Mouse (Mus musculus) liver, embryonic 14.5 days (tissue): ENCODE results near the gene Atp6ap2. TPM values are rescaled to one million over a fixed set of nuclear protein-coding genes. Genes with fewer than 3 reads are reported as not detected.
"Not testable (repeated sequence)": the region's sequence is repeated elsewhere in the genome, so short reads cannot be mapped to it uniquely, and the experiment has no call there.

Source experiments
- ATAC-seq: fragments of 200-750 bp; cut with Nextera tagmentation; 2 replicates; pipeline ENCODE4 v1.8.0; 2017; ENCODE audit warnings: moderate number of reproducible peaks, mild to moderate bottlenecking, moderate library complexity; ENCODE audit not compliant: insufficient read depth
- DNase-seq, 3 experiments: peaks; one replicate each; pipeline ENCODE4 v3.0.0-alpha.2; 2012 to 2013; ENCODE audit warnings: low read depth in 3 of 3, low spot score in 3 of 3
- H3K27ac ChIP-seq: fragments of 300-500 bp; sonication (generic); 2 replicates; pipeline ENCODE4 v1.5.1; 2014; ENCODE audit warnings: moderate library complexity, mild to moderate bottlenecking, control low read depth, inconsistent platforms
- H3K27me3 ChIP-seq: fragments of 300-500 bp; sonication (generic); 2 replicates; pipeline ENCODE4 v1.6.1; 2014; ENCODE audit warnings: mild to moderate bottlenecking, low read length, moderate library complexity; ENCODE audit not compliant: control insufficient read depth, insufficient read depth
- H3K36me3 ChIP-seq: fragments of 300-500 bp; sonication (generic); replicated peaks from 2 replicates; pipeline ENCODE4 v1.6.1; 2014; ENCODE audit warnings: low read depth; ENCODE audit not compliant: control insufficient read depth, insufficient read depth
- H3K4me1 ChIP-seq, 2 experiments: fragments of 200-500 bp in 1 of 2; fragments of 300-500 bp in 1 of 2; sonication (generic) in 1 of 2; replicated peaks; 2 replicates each; pipeline ENCODE4 v1.6.1; 2012 to 2014; ENCODE audit warnings: antibody characterized with exemption in 1 of 2, inconsistent platforms in 1 of 2, low read length in 1 of 2; ENCODE audit not compliant: control insufficient read depth in 2 of 2, insufficient read depth in 2 of 2
- H3K4me2 ChIP-seq: fragments of 300-500 bp; sonication (generic); 2 replicates; pipeline ENCODE4 v1.6.1; 2014; ENCODE audit warnings: low read depth, mild to moderate bottlenecking, control low read depth, moderate library complexity
- H3K4me3 ChIP-seq, 2 experiments: fragments of 200-500 bp in 1 of 2; fragments of 300-500 bp in 1 of 2; sonication (generic) in 1 of 2; 2 replicates each; pipeline ENCODE4 v1.5.1; 2012 to 2014; ENCODE audit warnings: low read depth in 2 of 2, low read length in 2 of 2, mild to moderate bottlenecking in 2 of 2, control low read depth in 1 of 2, inconsistent platforms in 1 of 2, moderate library complexity in 1 of 2; ENCODE audit not compliant: insufficient read depth in 1 of 2
- H3K9ac ChIP-seq: fragments of 300-500 bp; sonication (generic); replicated peaks from 2 replicates; pipeline ENCODE4 v1.6.1; 2014; ENCODE audit warnings: mild to moderate bottlenecking, control low read depth, moderate library complexity
- H3K9me3 ChIP-seq: fragments of 300-500 bp; sonication (generic); 2 replicates; pipeline ENCODE4 v1.6.1; 2016; ENCODE audit warnings: low read length, mixed read lengths; ENCODE audit not compliant: control insufficient read depth
- CTCF ChIP-seq: IDR thresholded peaks from 2 replicates; pipeline ENCODE4 v1.5.1; 2016; ENCODE audit warnings: antibody characterized with exemption, low read depth, control low read depth
- EP300 ChIP-seq: IDR thresholded peaks from 2 replicates; pipeline ENCODE4 v1.6.1; 2016; ENCODE audit warnings: antibody characterized with exemption, low read depth
- WGBS: fragments of 180-500 bp; shearing (Covaris S2); extraction: QIAGEN DNeasy Blood & Tissue Kit; methylation state at CpG from one replicate; pipeline ENCODE4 v1.1.7; 2014; ENCODE audit not compliant: insufficient replicate concordance; 5-methylcytosine and 5-hydroxymethylcytosine counted together
- polyA plus RNA-seq, 2 experiments: library from polyadenylated mRNA; depleted of rRNA in 1 of 2; stranded (reverse) in 1 of 2; unstranded in 1 of 2; fragments of >200 nt; fragmentation: Nextera tagmentation in 1 of 2; extraction: Ambion mirVana in 1 of 2; gene quantifications; 2 replicates each; pipeline versions ENCODE4 v1.2.1 to v1.2.3; 2012 to 2014

The Atp6ap2 gene
- polyA plus RNA-seq, 2 experiments: 18.4 to 54.9 TPM

- Histone ChIP-seq H3K9ac (no peak overlapping the region), H3K36me3 (no peaks in the 10 kb centered on the region), H3K4me2 (no peak overlapping the region), H3K9me3 (no peaks in the 10 kb centered on the region), H3K4me3 (no peak overlapping the region), H3K27ac (no peak overlapping the region), H3K4me1 (peaks cover 0 to 5% of the 10 kb centered on the region in 2 experiments; a peak in 3 of 4 replicates), H3K27me3 (no peaks in the 10 kb centered on the region)
- peak; percentile 55 for ATAC-seq
- no peak for DNase-seq
- WGBS: 60% methylated on average over 5 of the region's 5 CpGs
- no peak for TF ChIP-seq CTCF
- no peak for TF ChIP-seq EP300
Measured at GRCm38 (mm10) chrX:12593824-12594223, 6.2 kb downstream of the Atp6ap2 start.

GRCm38 (mm10) chrX:12610541-12610940, 22.9 kb downstream of the Atp6ap2 start:
- DNase-seq: not testable (repeated sequence)

DNA sequence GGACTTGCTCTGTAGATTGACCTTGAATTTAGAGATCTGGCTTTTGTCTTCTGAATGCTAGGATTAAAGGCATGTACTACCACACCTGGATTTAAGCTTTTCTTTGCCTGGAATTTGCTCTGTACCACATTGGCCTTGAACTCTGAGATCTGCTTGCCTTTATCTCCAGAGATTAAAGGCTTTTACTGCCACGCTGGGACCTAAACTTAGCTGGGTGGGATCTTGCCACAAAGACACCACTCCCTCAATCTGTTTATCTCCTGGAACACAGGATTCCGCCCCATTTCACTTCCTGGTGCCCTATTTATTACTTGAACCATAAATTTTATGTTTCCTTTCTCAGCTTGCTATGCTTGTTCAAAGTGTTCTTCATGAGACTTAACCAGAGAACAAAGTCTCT, 23.6 kb downstream of the Atp6ap2 start:
- no peaks in the 10 kb centered on the region for H3K9me3 ChIP-seq
- peaks cover 0 to 2% of the 10 kb centered on the region in 2 experiments; a peak in 1 of 4 replicates for H3K4me1 ChIP-seq
- WGBS: 14% methylated on average over 2 of the region's 2 CpGs
- no peak for DNase-seq
- no peak overlapping the region for H3K9ac ChIP-seq
- H3K27ac ChIP-seq: no peak overlapping the region
- ATAC-seq: no peak
- no peaks in the 10 kb centered on the region; the same call in 1 of the 2 replicates for H3K36me3 ChIP-seq
- H3K4me2 ChIP-seq: no peak overlapping the region
- no peaks in the 10 kb centered on the region for H3K27me3 ChIP-seq
- no peak overlapping the region for H3K4me3 ChIP-seq
- TF ChIP-seq CTCF: no peak
- no peak for TF ChIP-seq EP300

More at GRCm38 (mm10) chrX:12610541-12610940, 22.9 kb downstream of the Atp6ap2 start:
- ATAC-seq, H3K9ac ChIP-seq, H3K4me1 ChIP-seq, H3K27me3 ChIP-seq, H3K27ac ChIP-seq, H3K4me2 ChIP-seq, H3K9me3 ChIP-seq, H3K36me3 ChIP-seq, H3K4me3 ChIP-seq: not testable (repeated sequence)

DNA sequence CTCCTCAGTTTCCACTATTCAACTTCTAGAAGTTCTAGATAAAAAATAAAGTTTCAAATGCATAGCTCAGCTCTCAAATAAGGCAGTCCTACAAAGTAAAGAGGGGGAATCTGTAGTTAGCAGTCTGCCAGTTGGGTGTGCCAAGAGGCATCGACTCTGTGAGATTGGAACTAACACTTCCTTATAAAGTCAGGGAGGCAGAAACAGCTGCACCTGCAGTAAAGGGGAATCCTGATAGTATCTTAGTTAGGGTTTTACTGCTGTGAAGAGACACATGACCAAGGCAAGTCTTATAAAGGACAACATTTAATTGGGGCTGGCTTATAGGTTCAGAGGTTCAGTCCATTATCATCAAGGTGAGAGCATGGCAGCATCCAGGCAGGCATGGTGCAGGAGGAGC, 24.8 kb downstream of the Atp6ap2 start:
- not testable (repeated sequence) for DNase-seq, H3K4me1 ChIP-seq, H3K4me3 ChIP-seq, H3K27ac ChIP-seq, H3K9me3 ChIP-seq, H3K36me3 ChIP-seq, H3K4me2 ChIP-seq, H3K27me3 ChIP-seq, ATAC-seq, H3K9ac ChIP-seq
- 72% methylated on average over 1 of the region's 1 CpGs for WGBS

DNA sequence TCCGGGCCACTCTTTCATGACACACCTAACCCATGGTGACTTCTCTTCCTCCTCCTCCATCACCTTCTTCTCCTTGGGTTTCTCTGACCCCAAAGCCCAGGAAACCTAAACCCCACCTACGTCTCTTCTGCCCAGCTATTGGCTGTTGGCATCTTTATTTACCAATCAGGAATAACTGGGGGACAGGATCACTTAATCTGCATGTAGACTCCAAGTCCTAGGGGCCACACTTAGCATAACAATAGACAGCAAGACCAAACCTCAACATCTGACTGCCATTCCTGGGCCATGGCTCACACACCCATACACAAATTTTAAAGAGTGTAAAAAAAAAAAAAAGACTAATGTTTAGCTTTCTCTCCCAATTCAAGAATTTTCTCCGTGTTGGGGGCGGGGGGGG, 37.5 kb downstream of the Atp6ap2 start:
- Histone ChIP-seq H3K4me3 (no peak overlapping the region), H3K27ac (no peak overlapping the region), H3K9ac (no peak overlapping the region), H3K27me3 (no peaks in the 10 kb centered on the region), H3K4me1 (no peaks in the 10 kb centered on the region), H3K9me3 (no peaks in the 10 kb centered on the region), H3K36me3 (no peaks in the 10 kb centered on the region), H3K4me2 (no peak overlapping the region)
- DNase-seq (no peak), ATAC-seq (no peak)
- TF ChIP-seq CTCF (no peak), EP300 (no peak)
- 47% methylated on average over 3 of the region's 4 CpGs for WGBS

DNA sequence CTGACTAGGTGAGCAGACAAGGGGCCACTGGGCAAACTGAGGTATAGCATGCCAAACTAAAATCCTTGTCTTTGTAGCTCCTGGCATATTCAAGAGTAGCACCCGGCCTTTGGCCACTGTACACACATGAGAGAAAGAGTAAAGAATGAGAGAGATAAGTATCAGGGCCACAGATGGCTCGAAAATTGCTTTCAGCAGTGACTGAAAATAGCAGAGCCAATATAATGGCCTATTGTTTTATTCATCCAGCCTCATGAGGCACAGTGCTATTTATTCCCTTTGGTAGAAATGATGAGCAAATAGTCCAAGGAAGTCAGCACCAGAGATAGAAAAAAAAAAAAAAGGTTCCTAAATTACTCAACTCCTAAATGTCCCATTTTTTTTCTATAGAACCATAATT, 57.4 kb downstream of the Atp6ap2 start:
- Histone ChIP-seq H3K9ac (no peak overlapping the region), H3K4me3 (no peak overlapping the region), H3K27me3 (no peaks in the 10 kb centered on the region), H3K9me3 (no peaks in the 10 kb centered on the region), H3K36me3 (no peaks in the 10 kb centered on the region), H3K4me2 (no peak overlapping the region), H3K27ac (no peak overlapping the region), H3K4me1 (no peaks in the 10 kb centered on the region)
- DNase-seq (no peak), ATAC-seq (no peak)
- 30% methylated on average over 2 of the region's 2 CpGs for WGBS
- TF ChIP-seq EP300: no peak
- TF ChIP-seq CTCF: no peak
